Mouse (Mus musculus) CD4-positive, CD25-positive, alpha-beta regulatory T cell, adult 9 weeks (primary cell): Measurements from ENCODE around the gene Gm21317. TPM values are rescaled to one million over a fixed set of nuclear protein-coding genes. Genes with fewer than 3 reads are reported as not detected.

ENCODE experiments used
- polyA plus RNA-seq: library from polyadenylated mRNA; unstranded; fragments of 100-300 nt; shearing (Covaris generic); gene quantifications from one replicate; pipeline ENCODE4 v1.2.1, GENCODE M21; 2017

Gene Gm21317
- not detected for polyA plus RNA-seq

DNA sequence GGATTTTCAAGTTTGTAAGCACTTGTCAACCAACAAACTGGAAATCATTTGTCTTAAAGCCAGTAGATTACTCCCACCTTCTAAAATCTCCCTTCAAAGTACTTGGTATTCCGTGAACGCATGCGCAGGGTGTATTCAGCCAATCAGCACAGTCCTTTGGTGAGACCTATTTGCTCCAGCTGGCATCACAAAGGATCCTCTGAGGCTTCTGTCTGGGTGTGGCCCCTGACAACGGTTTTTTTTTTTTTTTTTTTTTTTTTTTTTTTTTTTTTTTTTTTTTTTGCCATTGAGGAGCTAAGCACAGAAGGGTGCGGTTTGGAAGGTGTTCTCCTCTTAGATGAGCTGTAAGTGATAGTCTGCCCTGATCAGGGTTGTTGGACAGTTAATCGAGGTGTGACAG is at the start of gene Gm21317:
TSS of gene Gm21317 (plus strand) at position 301 of the 400 bp plus-strand sequence.

